Mouse (Mus musculus) monocyte, adult 5-6 weeks (primary cell): ENCODE data around the gene Micu2. TPM values are rescaled to one million over a fixed set of nuclear protein-coding genes. Genes with fewer than 3 reads are reported as not detected.
"Not testable (repeated sequence)": the region's sequence is repeated elsewhere in the genome, so short reads cannot be mapped to it uniquely, and the experiment has no call there.

Source experiments
- ATAC-seq: fragments of 153-309, 156-312 bp; replicated peaks from 2 replicates; pipeline ENCODE4 v1.8.0; 2017; ENCODE audit warnings: mild to moderate bottlenecking; ENCODE audit not compliant: low TSS enrichment, insufficient number of reproducible peaks, severe bottlenecking, poor library complexity, low FRiP score
- total RNA-seq: library from RNA; stranded (forward); fragments of 200-1000, 200-491, 200-594 nt; gene quantifications from 3 replicates; pipeline ENCODE4 v1.2.3, GENCODE M21; 2017

The Micu2 gene
- total RNA-seq, 1 experiment from 2014 or later = 135 TPM

DNA sequence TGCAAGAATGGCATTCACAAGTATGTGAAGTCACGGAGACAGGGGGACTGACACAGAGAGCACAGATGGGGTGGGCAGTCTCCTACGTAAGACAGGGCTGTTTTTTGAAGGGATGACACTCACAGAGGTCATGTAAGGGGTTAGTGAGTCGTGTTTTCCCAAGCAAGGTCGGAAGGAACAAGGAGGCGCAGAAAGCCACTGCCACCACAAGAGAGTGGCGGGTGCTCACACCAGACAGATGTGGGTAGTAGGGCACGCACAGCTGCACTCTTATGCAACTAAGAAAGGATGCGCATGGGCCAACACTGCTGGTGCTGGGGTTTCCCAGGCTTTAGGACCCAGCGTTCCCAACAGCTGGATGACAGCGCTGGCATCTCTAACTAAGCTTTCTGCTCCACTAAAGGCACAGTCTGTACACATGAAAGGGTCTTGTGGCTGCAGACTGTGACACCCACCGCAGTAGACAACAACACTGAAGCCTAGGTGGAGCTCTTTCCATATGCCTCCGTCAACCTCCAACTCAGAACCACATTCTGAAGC, 27.0 kb downstream of the Micu2 start:
- no peak for ATAC-seq

GRCm38 (mm10) chr14:57968873-57969272, 30.2 kb downstream of the Micu2 start:
- ATAC-seq = no peak

- ATAC-seq = no peak
Measured at GRCm38 (mm10) chr14:57967080-57967797, 31.8 kb downstream of the Micu2 start.

- no peak for ATAC-seq
Measured at GRCm38 (mm10) chr14:57961861-57962260, 37.2 kb downstream of the Micu2 start.

DNA sequence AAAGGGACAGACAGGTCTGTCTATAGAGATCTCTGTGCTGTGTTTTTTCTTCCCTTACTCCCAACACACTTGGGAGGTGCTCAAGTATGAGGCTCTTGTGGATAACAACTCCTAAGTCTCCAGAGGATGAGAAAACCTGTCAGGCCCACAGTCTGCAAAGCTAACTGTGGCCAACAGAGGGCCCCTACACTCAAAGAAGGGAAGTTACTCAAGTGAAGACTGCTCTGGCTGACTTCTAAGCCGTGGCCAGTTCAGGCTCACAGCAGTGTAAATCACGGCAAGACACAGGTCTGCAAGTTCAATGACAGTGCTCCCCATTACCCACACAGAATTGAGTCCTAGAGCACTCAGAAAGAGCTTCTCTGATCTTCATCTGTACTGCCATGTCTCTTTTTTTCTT, 48.0 kb downstream of the Micu2 start:
- no peak for ATAC-seq

- ATAC-seq = no peak
Measured at GRCm38 (mm10) chr14:57945834-57946233, 53.2 kb downstream of the Micu2 start.

- ATAC-seq = no peak
Measured at GRCm38 (mm10) chr14:57937297-57937696, 61.8 kb downstream of the Micu2 start.

DNA sequence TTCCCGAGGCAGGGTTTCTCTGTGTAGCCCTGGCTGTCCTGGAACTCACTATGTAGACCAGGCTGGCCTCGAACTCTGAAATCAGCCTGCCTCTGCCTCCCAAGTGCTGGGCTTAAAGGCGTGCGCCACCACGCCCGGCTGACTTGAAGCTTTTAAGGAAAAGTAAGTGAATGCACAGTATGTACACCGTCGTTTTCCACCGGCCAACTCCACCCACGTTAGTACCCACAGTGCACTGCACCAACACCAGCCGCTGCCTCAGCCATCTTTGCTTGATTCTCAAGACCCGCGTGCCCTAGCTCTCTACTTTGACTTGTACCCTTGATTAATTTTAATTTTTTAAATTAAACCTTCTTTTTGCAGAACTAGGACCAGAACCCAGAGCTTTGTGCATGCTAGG, 64.4 kb downstream of the Micu2 start:
- ATAC-seq = no peak

GRCm38 (mm10) chr14:57933608-57934007, 65.5 kb downstream of the Micu2 start:
- ATAC-seq = no peak

GRCm38 (mm10) chr14:57932881-57933443, 66.1 kb downstream of the Micu2 start:
- no peak for ATAC-seq

DNA sequence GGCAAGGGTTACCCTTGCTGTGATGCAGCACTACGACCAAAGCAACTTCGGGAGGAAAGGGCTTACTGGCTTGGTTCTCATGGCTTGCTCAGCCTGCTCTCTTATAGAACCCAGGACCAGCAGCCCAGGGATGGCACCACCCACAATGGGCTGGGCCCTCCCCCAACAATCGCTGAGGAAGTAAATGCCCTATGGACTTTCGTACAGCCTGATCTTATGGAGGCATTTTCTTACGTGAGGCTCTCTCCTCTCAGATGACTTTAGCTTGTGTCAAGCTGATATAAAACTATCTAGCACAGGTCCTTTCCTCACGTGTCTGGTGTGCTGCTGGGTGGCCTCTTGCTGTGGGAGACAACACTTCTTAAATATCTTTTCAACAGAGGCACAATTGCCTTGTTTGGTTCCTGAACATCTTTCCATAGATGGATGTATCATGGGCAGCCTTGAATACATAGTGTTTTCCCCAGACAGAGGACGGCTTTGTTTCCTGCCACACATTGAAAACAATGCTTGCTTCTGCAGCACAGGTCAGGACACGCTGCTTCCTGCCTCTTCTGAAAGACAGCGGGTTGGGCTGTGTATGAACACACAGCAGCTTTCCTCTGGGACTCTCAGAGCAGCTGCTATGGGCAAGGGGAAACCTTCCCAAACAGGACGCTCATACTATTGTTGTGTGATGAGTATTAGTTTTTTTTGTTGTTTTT, 77.5 kb downstream of the Micu2 start:
- ATAC-seq = no peak

GRCm38 (mm10) chr14:57920568-57921310, 78.3 kb downstream of the Micu2 start:
- ATAC-seq = no peak

DNA sequence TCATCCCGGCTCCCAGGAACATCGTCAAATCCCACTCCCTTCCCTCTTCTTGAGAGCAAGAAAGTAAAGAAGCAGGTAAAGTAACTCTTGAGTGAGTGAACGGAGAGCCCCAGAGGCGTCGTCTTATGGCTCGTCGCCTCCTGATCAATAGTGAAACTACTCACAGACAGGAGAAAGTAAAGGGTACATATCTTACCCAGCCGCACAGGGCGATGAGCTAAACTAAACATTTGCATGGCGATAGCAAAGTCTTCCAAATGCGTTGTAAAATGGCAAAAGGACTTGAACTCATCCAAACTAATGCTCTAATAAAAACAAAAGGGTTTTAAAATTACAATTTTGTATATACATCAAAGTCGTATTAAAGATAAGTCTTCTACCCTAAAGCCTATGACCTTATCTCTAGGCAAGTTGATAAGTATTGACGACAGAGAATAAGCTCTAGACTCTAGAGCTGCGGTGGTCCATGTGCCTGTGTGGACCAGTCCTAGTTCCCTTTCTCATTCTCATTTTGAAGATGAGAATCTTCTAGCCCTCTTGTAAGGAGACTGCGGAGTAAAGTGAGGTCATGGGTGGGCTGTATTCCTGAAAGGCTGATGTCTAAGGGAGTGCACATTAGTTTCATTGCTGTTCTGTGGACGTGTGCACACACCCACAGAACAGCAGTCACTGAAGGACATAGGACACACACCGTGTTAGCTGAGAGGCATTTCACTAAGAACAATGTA, 79.8 kb downstream of the Micu2 start:
- no peak for ATAC-seq

DNA sequence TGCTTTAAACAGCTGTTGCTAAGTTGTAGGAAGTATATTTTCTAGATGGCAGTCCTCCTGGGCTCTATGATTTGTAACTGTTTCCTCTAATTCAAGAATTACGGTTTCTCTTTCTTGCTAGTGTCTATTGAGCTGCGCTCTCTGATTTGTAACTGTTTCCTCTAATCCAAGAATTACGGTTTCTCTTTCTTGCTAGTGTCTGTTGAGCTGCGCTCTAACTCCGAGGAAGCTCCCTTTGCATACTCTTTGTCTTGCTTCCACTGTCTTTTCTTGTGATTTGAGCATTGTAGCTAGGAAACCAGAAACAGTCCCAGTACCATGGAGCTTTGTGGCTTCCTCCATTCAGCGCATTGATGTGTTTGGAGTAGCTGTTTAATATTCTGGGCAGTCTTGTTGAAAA, 83.7 kb downstream of the Micu2 start:
- no peak for ATAC-seq

- not testable (repeated sequence) for ATAC-seq
Measured at GRCm38 (mm10) chr14:57912211-57913007, 86.7 kb downstream of the Micu2 start.

GRCm38 (mm10) chr14:57911787-57912186, 87.3 kb downstream of the Micu2 start:
- ATAC-seq = not testable (repeated sequence)

DNA sequence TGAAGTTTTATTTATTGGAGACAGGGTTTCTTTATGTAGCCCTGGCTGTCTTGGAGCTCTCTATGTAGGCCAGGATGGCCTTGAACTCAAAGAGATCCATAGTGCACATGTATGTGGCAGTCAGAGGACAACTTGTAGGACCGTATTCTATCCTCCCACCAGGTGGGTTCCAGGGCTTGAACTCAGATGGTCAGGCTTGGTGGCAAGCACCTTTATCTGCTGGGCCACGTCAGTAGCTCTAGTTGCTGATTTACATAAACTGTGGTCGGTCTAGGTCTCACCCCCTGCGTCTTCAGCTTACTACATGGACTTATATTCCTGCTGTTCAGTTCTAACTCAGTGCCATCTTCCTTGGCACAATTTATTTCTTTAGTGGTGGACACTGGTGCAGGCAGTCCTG, 87.7 kb downstream of the Micu2 start:
- ATAC-seq = no peak
